Mouse (Mus musculus): ENCODE measurements around the gene 1700029J07Rik. TPM values are rescaled to one million over a fixed set of nuclear protein-coding genes. Genes with fewer than 3 reads are reported as not detected.

Gene 1700029J07Rik
- total RNA-seq, 2 experiments from 2014 or later, result 1.7 to 2.7 TPM

GRCm38 (mm10) chr8:45973988-45974505 lies 1.0 kb downstream of the 1700029J07Rik start:
- DNase-seq (ENCODE audit: low spot score in 2 of 2), result no peak
- intact Hi-C loops (cut with DNase I), result loop anchor here (10.0 kb wide), 1 partner anchor 181 kb away; the partner anchor contains the start of genes Cfap97 and Snx25

- DNase-seq (ENCODE audit: low spot score in 2 of 2), result no peak
- intact Hi-C loops (cut with DNase I), result loop anchor here (10.0 kb wide), 1 partner anchor 184 kb away; the partner anchor contains the start of genes Cfap97 and Snx25
These were observed 4.2 kb downstream of the 1700029J07Rik start for GRCm38 (mm10) chr8:45970894-45971293.

GRCm38 (mm10) chr8:45950622-45951021 lies 24.4 kb downstream of the 1700029J07Rik start:
- DNase-seq (ENCODE audit: low spot score in 2 of 2), result no peak
- intact Hi-C loops (cut with DNase I), result no loop called here

- intact Hi-C loops (cut with DNase I), result no loop called here
- no peak for DNase-seq (ENCODE audit: low spot score in 2 of 2)
These were observed 28.8 kb downstream of the 1700029J07Rik start for GRCm38 (mm10) chr8:45946283-45946682.

GRCm38 (mm10) chr8:45936986-45937385 lies 38.1 kb downstream of the 1700029J07Rik start:
- DNase-seq (ENCODE audit: low spot score in 2 of 2), result no peak
- intact Hi-C loops (cut with DNase I), result no loop called here

- intact Hi-C loops (cut with DNase I), result loop anchor here (1.0 to 5.0 kb wide), 4 partner anchors 117 to 495 kb away; no protein-coding TSS in a partner anchor
- DNase-seq (ENCODE audit: low spot score in 2 of 2), result peak; percentile 94 to 97
These were observed 40.5 kb downstream of the 1700029J07Rik start, which contains the start of gene Ccdc110 for GRCm38 (mm10) chr8:45934582-45935014. TSS of gene Ccdc110 (plus strand) at chr8:45934619.

- no peak for DNase-seq (ENCODE audit: low spot score in 2 of 2)
- intact Hi-C loops (cut with DNase I), result no loop called here
These were observed 52.9 kb downstream of the 1700029J07Rik start for GRCm38 (mm10) chr8:45922116-45922515.

GRCm38 (mm10) chr8:45920392-45920791 lies 54.7 kb downstream of the 1700029J07Rik start:
- no peak for DNase-seq (ENCODE audit: low spot score in 2 of 2)
- intact Hi-C loops (cut with DNase I), result no loop called here

GRCm38 (mm10) chr8:45918891-45919290 lies 56.2 kb downstream of the 1700029J07Rik start:
- peak in 1 of 2 experiments; percentile 43 for DNase-seq (ENCODE audit: low spot score in 2 of 2)
- intact Hi-C loops (cut with DNase I), result no loop called here

GRCm38 (mm10) chr8:45917040-45917679 lies 57.9 kb downstream of the 1700029J07Rik start:
- intact Hi-C loops (cut with DNase I), result no loop called here

GRCm38 (mm10) chr8:45916496-45916895 lies 58.6 kb downstream of the 1700029J07Rik start:
- intact Hi-C loops (cut with DNase I), result no loop called here
- no peak for DNase-seq (ENCODE audit: low spot score in 2 of 2)

More at GRCm38 (mm10) chr8:45917040-45917679, 57.9 kb downstream of the 1700029J07Rik start:
- DNase-seq (ENCODE audit: low spot score in 2 of 2), result peak; percentile 27 to 33

GRCm38 (mm10) chr8:45913707-45914106 lies 61.3 kb downstream of the 1700029J07Rik start:
- intact Hi-C loops (cut with DNase I), result no loop called here
- DNase-seq (ENCODE audit: low spot score in 2 of 2), result no peak

- DNase-seq (ENCODE audit: low spot score in 2 of 2), result no peak
- intact Hi-C loops (cut with DNase I), result no loop called here
These were observed 68.8 kb downstream of the 1700029J07Rik start for GRCm38 (mm10) chr8:45906251-45906619.

- intact Hi-C loops (cut with DNase I), result no loop called here
These were observed 69.3 kb downstream of the 1700029J07Rik start for GRCm38 (mm10) chr8:45905591-45906250.

GRCm38 (mm10) chr8:45903659-45904058 lies 71.4 kb downstream of the 1700029J07Rik start:
- intact Hi-C loops (cut with DNase I), result no loop called here
- no peak for DNase-seq (ENCODE audit: low spot score in 2 of 2)

More at GRCm38 (mm10) chr8:45905591-45906250, 69.3 kb downstream of the 1700029J07Rik start:
- DNase-seq (ENCODE audit: low spot score in 2 of 2), result no peak

Other genes with a start within 250 kb of the 1700029J07Rik start
- 1 to 10 TPM; 2.7 TPM for gene Pdlim3, start 89.8 kb downstream of the 1700029J07Rik start, total RNA-seq (2021)
- 1 to 10 TPM; 1.3 to 1.4 TPM for gene Ccdc110, start 40.6 kb downstream of the 1700029J07Rik start, total RNA-seq (2021)
- 10 to 100 TPM; 50.8 to 57.1 TPM for gene Ufsp2, start 276 bp upstream of the 1700029J07Rik start, total RNA-seq (2021)
- under 1 TPM; 0.30 to 0.78 TPM for gene Lrp2bp, start 24.1 kb upstream of the 1700029J07Rik start, total RNA-seq (2021)
- gene Ankrd37, start 30.5 kb upstream of the 1700029J07Rik start, total RNA-seq (2021), result 10 to 100 TPM in 1 of 2 experiments, 1 to 10 TPM in 1; 9.2 to 14.3 TPM
- gene Cfap97, start 176.5 kb upstream of the 1700029J07Rik start, total RNA-seq (2021), result 10 to 100 TPM; 21.4 to 22.8 TPM
- 10 to 100 TPM; 46.3 to 48.2 TPM for gene Snx25, start 176.9 kb upstream of the 1700029J07Rik start, total RNA-seq (2021)
- gene Slc25a4, start 236.0 kb upstream of the 1700029J07Rik start, total RNA-seq (2021), result 100 to 1,000 TPM; 569 to 580 TPM